Mouse (Mus musculus) macrophage (primary cell): ENCODE data around the gene Sidt2. TPM values are rescaled to one million over a fixed set of nuclear protein-coding genes. Genes with fewer than 3 reads are reported as not detected.

Source experiments
- H3K27ac ChIP-seq: fragments of 350-480 bp; formaldehyde crosslinking; 2 replicates; pipeline ENCODE4 v1.9.0; 2021
- H3K36me3 ChIP-seq: fragments of 350-480 bp; formaldehyde crosslinking; 2 replicates; pipeline ENCODE4 v1.9.0; 2021; ENCODE audit errors: inconsistent target
- H3K4me3 ChIP-seq: fragments of 350-480 bp; formaldehyde crosslinking; 2 replicates; pipeline ENCODE4 v1.9.0; 2021; ENCODE audit errors: inconsistent target
- H3K79me2 ChIP-seq: fragments of 350-480 bp; formaldehyde crosslinking; 2 replicates; pipeline ENCODE4 v1.9.0; 2021; ENCODE audit errors: inconsistent target
- WGBS: methylation state at CpG from one replicate; pipeline ENCODE4 v1.1.7; 2026; ENCODE audit warnings: inconsistent platforms; ENCODE audit not compliant: missing documents; 5-methylcytosine and 5-hydroxymethylcytosine counted together
- polyA plus RNA-seq: library from polyadenylated mRNA; stranded (reverse); fragments of 250-400 nt; gene quantifications from 3 replicates; pipeline ENCODE4 v1.2.4, GENCODE M21; 2018; ENCODE audit warnings: inconsistent platforms

Gene Sidt2
- polyA plus RNA-seq, 1 experiment from 2014 or later = 91.4 TPM

DNA sequence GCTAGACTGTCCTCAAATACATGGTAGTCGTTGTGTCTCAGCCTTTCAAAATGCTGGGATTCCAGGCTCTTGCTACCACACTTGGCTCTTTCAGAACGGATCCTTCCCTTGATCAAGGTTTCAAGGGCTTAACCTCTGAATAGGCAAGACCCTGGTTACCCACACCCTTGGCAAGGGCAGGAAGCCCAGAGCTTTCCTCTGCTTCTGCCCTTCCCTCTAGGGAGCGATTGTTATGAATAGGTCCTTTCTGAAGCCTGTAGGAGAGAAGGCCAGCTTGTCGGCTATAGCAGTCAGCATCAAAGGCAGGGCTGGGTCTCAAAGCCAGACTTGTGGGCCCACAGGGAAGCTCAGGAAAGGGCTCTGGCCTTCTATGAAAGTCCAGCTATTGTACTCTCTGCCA is 3.8 kb upstream of the Sidt2 start:
- H3K36me3 ChIP-seq = no peaks in the 10 kb centered on the region
- 80% methylated on average over 4 of the region's 4 CpGs for WGBS

DNA sequence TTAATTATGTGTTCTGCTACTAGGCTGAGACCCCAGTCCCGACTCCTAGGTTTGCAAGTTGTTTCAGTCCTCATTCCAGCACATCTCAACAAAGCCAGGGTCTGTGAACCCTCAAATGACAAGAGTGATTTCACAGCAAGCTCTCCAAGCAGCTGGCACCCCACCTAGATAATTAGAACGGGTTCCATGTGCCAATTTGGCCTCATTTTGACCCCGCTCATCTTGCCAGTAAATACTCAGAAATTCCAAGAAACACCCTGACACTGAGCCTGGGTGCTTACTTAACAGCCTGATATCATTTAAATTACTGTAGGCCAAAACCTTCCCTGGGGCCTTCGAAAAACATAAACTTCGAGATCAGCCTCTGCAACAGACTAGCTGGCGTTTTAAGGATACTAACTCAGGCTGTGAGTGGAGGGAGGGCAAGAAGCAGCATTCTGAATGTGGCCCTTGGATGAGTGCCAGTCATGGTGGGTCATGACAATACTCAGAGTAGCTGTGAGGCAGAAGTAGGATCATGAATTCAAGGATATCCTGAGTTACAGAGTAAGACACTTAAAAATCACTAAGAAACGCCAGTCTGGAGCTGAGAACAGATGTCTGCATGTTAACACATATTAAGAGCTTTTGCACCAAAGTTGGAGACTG is 3.1 kb upstream of the Sidt2 start:
- Histone ChIP-seq H3K79me2 (peaks cover 15% of the 10 kb centered on the region; the same call in 1 of the 2 replicates), H3K4me3 (no peak overlapping the region), H3K36me3 (no peaks in the 10 kb centered on the region), H3K27ac (no peak overlapping the region)
- 80% methylated on average over 7 of the region's 7 CpGs for WGBS

More for the DNA sequence above, 3.8 kb upstream of the Sidt2 start:
- H3K4me3 ChIP-seq = no peak overlapping the region
- H3K27ac ChIP-seq = peak overlapping the region; percentile 15; the same call in 1 of the 2 replicates
- peaks cover 8% of the 10 kb centered on the region; the same call in 1 of the 2 replicates for H3K79me2 ChIP-seq

DNA sequence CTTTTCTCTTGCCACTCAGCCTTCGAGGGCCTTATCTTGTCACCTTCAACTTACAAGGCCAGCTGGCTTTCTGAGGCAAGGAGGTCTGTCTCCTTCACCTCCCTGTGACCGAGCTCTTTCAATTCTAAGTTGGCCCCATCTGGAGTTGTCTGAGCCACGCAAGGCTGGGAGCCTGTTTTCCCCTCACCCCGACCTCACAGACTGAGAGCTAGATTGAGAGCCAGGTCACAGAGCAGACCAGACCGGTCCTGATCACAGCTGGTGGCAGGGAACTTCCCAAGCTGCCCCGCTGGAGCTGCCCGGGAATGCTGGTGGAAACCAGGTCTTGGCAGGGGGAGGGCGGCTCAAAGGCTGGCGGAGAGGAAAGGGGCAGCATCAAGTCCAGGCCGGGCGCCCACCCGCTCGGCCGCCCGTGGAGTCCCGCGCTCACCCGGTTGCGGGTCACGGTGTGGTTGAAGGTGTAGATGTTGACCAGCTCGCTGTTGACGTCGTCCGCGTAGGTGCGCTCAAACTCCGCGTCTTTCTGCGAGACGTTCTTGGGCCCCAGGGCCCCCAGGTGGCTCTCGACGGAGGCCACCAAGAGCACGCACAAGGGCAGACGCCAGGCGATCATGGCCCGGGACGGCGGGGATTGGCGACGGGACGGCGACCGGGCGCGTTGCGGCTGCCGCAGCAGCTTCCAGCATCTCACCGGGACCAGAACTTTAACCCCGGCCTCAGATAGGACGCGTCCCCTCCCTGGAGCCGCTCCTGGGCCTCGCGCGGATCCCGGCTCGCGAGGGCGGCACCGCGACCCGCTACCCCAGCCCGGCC is 558 bp downstream of the Sidt2 start:
- WGBS = under 1% methylated on average over 61 of the region's 63 CpGs
- H3K79me2 ChIP-seq = peaks cover 26% of the 10 kb centered on the region; the same call in 1 of the 2 replicates
- H3K4me3 ChIP-seq = peak overlapping the region; percentile 64
- H3K36me3 ChIP-seq = peaks cover 23% of the 10 kb centered on the region
- H3K27ac ChIP-seq = peak overlapping the region; percentile 60

DNA sequence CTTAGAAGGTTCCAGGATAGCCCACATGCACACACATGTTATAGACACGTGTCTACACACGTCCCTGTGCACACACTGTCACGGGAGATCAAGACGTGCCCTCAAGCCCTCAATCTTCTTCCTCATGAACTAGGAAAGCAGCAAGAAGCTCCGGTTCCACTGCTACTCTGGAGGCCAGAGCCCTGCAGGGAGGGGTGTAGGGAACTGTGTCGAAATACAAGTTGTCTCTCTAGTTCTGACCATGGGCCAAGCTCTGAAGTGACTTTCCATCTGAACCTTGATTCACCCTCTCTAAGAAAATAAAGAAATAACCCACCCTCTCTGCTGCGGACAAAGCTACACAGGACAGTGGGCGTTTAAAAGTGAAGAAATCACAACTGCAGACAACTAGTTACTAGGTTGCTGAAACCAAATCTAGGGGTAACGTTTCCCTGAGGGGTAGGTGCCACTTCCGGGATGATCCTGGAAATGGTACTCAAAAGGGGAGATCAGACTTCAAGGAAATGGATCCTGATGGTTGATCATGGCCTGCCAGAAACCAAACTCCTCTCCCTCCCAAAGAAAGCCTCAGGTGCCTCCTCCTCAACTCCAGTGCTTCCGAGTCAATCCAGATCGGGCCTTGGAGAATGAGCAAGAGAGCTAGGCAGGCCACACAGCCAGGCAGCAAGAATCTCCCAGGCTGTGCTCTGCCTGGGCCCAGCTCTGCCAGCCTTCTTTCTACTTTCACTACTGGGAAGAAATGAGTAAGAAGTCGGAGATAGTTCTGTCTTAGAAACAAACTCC is 1.4 kb downstream of the Sidt2 start:
- 23% methylated on average over 13 of the region's 13 CpGs for WGBS
- peaks cover 31% of the 10 kb centered on the region for H3K36me3 ChIP-seq

DNA sequence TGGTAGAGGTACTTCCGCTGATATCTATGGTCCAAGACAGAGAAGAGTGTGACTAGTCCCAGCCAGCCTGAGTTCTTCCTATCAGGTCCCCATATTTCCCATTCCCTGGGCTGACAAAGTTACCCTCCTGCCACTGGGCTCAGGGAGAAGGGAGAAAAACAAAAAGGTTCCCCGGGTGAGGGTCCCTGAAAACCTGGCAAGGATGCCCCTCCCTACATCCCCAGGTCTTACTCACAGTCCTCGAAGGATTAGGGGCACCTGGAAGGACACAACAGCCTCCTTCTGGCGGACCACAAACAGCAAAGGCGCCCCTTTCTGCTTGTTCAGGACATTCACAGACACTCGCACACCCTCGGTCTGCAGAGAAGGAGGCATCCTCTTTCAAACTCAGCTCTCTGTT is 2.2 kb downstream of the Sidt2 start:
- Histone ChIP-seq H3K36me3 (peaks cover 39% of the 10 kb centered on the region), H3K4me3 (peak overlapping the region; percentile 64; the same call in 1 of the 2 replicates), H3K27ac (0 out of 2 replicates have a peak overlapping the region, but pooled peaks have one; percentile 60), H3K79me2 (peaks cover 26% of the 10 kb centered on the region; the same call in 1 of the 2 replicates)
- 84% methylated on average over 7 of the region's 7 CpGs for WGBS

More for the DNA sequence above, 1.4 kb downstream of the Sidt2 start:
- Histone ChIP-seq H3K27ac (peak overlapping the region; percentile 60), H3K79me2 (peaks cover 26% of the 10 kb centered on the region; the same call in 1 of the 2 replicates), H3K4me3 (peak overlapping the region; percentile 64)

DNA sequence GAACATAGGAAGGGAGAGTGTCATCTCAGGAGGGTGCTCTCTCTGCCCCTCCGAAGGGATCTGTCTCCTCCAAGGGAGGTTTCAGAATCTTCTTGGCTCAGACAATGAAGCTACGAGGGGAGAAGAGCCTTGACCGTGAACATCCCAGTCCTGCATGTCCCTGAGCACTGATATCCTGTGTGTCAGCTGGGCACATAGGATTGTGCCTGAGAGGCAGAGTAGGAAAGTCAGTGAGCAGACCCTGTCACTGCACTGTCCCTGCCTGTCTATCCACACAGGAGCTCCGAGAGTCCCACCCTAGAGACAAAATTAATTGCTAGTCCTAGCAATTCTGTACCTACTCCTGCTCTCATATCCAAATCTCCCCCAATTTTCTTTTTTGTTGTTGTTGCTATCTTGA is 3.0 kb downstream of the Sidt2 start:
- 96% methylated on average over 4 of the region's 4 CpGs for WGBS
- H3K79me2 ChIP-seq = peaks cover 26% of the 10 kb centered on the region; the same call in 1 of the 2 replicates
- no peak overlapping the region for H3K4me3 ChIP-seq
- no peak overlapping the region for H3K27ac ChIP-seq
- H3K36me3 ChIP-seq = peaks cover 47% of the 10 kb centered on the region

DNA sequence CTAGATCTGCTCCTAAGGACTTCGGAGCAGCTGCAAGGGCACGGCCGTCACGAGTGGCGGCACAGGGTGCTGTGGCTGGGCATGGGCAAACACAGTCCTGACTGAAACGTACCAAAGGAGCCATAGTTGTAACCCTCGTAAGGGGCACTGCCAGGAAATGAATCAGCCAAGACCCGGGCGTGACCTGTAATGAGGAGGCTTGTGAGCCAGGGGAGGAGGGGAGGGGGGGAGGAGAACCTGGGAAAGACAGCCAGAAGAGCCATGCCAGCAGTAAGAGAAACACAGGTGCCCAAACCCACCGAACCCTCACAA is 8.2 kb downstream of the Sidt2 start:
- 77% methylated on average over 10 of the region's 10 CpGs for WGBS
- peaks cover 76% of the 10 kb centered on the region for H3K36me3 ChIP-seq

DNA sequence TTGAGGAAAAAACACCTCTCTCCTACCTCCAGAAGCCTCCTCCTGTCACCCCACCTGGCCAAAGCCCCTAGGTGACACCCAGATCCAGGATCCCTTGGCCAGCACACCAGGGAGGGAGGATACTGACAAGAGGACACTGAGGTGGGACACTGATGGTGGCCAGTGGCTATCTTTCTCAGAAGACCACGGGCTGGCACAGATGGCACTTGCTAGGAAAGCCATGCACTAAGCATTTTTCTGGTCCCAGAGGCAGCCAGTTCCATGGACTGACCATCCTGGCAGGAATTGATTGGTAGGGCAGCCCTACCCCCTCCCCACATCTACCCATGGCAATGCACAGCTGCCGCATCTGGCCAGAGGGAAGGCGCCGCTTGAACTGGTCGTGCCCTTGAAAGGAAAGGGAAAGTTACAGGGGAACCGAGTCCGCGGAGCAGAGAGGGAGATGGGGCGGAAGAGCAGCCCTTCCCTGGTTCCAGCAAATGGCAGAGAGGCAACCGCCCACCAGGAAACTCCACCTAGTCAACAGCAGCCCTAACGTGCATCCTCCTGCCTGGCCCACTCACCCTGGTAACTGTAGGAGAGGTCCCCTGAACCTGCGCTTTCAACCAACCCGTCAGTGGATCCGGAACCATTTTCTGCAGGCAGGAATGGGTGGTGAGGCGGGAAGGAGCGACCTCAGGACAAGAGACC is 8.7 kb downstream of the Sidt2 start:
- Histone ChIP-seq H3K27ac (no peak overlapping the region), H3K4me3 (no peak overlapping the region), H3K36me3 (peaks cover 75% of the 10 kb centered on the region), H3K79me2 (no peaks in the 10 kb centered on the region)
- WGBS = 91% methylated on average over 16 of the region's 16 CpGs

More for the DNA sequence above, 8.2 kb downstream of the Sidt2 start:
- Histone ChIP-seq H3K4me3 (no peak overlapping the region), H3K27ac (no peak overlapping the region), H3K79me2 (no peaks in the 10 kb centered on the region; the same call in 1 of the 2 replicates)

DNA sequence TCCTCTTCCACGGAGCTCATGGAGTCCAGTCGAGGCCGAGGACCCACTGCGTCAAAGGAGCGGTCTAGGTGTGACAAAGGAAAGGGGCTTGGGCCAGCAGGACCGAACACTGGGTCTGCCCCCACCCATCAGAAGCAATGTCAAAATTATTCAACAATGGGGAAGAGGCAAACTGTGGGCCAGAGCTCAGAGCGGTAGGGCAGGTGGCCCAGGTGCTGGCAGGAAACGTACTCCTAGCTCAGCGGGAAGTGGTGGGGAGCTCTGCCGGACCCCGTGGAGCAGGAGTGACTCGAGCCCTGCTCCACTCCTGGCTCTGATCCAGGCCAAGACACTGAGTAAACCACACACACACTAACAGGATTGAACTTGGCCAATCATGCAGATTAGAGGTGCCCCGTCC is 9.3 kb downstream of the Sidt2 start:
- H3K36me3 ChIP-seq = peaks cover 74% of the 10 kb centered on the region
- no peak overlapping the region for H3K4me3 ChIP-seq
- WGBS = 61% methylated on average over 12 of the region's 13 CpGs
- no peak overlapping the region for H3K27ac ChIP-seq
- no peaks in the 10 kb centered on the region for H3K79me2 ChIP-seq

DNA sequence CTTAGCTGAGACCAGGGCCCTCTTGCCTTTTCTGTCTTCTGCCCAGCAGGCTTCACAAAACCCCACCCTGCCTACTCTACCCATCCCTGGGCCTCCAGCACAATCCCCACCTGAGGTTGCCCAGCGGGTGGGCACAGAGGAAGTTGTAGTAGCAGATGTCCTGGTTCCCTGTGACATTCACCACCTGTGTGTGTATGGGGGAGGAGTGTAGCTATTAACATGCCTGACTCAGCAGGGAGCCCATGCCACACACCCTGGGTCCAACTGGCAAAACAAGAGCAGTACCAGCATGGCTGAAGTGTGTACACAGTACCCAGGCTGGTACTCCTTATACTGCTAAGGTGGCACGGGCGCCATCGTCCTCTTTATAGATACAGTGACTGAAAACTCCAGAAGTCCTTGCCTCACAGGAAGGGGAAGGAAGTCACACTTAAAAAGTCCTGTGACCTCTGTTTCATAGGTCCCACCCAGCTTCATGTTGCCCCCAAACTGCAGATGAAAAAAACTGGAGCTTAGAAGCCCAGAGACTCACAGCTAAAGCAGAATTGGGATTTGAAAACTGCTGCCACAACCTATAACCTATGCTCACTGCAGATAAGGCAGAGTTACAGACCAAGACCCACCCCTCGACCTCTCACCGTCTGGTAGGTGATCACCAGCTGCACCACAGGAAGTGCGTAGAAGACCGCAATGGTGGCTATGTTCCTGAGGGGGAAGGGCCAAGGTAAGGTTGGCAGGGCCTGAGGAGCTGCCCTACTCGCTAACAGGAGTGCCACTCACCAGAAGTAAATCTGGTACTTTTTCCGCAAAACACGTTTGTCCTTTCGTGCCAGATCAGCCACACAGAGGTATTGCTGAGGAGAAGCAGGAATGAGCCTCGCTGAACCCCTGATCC is 10.3 kb downstream of the Sidt2 start:
- Histone ChIP-seq H3K27ac (0 out of 2 replicates have a peak overlapping the region, but pooled peaks have one; percentile 10), H3K79me2 (no peaks in the 10 kb centered on the region), H3K4me3 (no peak overlapping the region), H3K36me3 (peaks cover 64% of the 10 kb centered on the region)
- 25% methylated on average over 13 of the region's 13 CpGs for WGBS

DNA sequence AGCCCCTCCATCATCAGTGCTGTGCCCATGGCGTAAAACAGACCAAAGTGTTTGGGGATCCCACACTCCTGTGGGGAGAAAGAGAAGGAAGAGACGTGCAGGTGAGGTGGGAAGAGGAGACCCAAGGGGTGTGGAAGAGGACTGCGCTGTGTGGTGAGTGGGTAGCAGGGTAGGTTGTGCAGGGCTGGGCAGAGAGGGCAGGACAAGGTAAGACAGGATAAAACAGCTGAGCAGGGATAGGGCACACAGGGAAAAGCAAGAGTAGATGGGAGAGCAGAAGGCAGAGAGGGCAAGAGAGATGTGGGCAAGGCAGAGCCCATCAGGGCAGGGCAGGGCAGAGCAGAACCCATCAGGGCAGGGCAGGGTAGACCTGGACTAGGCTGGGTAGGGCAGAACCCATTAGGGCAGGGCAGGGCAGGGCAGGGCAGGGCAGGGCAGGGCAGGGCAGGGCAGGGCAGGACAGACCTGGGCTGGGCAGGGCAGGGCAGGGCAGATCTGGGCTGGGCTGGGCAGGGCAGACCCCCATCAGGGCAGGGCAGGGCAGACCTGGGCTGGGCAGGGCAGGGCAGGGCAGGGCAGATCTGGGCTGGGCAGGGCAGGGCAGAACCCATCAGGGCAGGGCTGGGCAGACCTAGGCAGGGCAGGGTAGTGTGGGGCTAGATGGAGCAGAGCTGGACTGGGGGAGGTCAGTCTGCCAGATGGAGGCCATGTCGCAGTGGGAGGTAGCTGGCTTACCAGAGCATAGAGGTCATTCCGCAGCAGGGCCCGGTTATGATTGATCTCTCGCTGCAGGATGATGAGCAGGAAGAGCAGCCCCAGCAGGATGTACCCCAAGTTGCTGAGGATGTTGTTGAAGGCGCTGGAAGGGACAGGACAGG is 11.2 kb downstream of the Sidt2 start:
- 91% methylated on average over 8 of the region's 8 CpGs for WGBS
- no peaks in the 10 kb centered on the region for H3K79me2 ChIP-seq
- H3K27ac ChIP-seq = 0 out of 2 replicates have a peak overlapping the region, but pooled peaks have one; percentile 10
- H3K36me3 ChIP-seq = peaks cover 64% of the 10 kb centered on the region
- H3K4me3 ChIP-seq = no peak overlapping the region

DNA sequence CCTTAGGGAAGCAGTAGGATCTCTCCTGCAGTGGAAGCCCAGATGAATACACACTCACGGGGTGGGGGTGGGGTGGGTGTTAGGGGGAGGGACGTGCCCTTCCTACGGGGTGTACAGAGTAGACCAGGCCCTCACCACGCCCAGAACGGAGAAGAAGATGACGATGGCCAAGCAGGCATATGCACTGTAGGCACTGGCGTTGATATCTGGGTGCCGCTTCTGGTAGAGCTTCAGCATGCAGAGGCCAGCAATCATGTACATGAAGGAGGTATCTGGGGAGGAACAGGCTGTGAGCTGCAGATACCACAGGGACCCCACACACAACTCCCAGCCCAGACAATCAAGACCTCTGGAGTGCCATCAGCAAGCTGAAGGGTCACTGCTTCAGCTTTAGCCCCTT is 12.1 kb downstream of the Sidt2 start:
- peaks cover 64% of the 10 kb centered on the region for H3K36me3 ChIP-seq
- no peak overlapping the region for H3K4me3 ChIP-seq
- no peaks in the 10 kb centered on the region for H3K79me2 ChIP-seq
- no peak overlapping the region for H3K27ac ChIP-seq
- WGBS = 91% methylated on average over 6 of the region's 8 CpGs
